Mouse (Mus musculus): ENCODE results near the gene Nav1. TPM values are rescaled to one million over a fixed set of nuclear protein-coding genes. Genes with fewer than 3 reads are reported as not detected.

The Nav1 gene
- total and polyA plus RNA-seq, 2 experiments from 2014 or later = 39.9 to 90.0 TPM

DNA sequence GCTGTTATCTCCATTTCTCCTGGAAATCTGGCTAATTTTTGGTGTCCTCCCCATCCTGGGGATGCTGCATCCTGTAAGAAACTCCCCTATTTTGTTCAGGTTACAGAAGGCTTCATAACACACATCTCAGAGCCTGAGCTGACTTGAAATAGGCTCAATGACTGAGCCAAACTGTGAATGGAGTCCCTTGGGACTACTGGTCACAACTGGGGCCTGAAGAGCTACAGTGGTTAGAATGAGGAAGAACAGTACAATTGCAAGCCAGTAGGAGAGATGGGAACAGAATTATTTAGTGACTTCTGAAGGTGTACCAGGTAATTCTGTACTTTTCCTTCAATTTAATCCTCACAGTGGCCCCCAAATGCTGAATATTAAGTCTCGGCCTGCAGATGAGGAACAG is 31.7 kb downstream of the Nav1 start:
- no peak for ATAC-seq
- Histone ChIP-seq H3K4me2 (ENCODE audit: low read depth, low read length) (no peak overlapping the region), H3K4me1 (ENCODE audit: insufficient read depth, low read length) (peaks cover 33% of the 10 kb centered on the region), H3K4me3 (ENCODE audit: low read length) (no peak overlapping the region), H3K9me3 (ENCODE audit: low read length) (no peaks in the 10 kb centered on the region), H3K36me3 (ENCODE audit: insufficient read depth, low read length) (no peaks in the 10 kb centered on the region), H3K27me3 (ENCODE audit: insufficient read depth, low read length) (no peaks in the 10 kb centered on the region), H3K9ac (replicated peaks; ENCODE audit: low read length) (no peak overlapping the region), H3K27ac (no peak overlapping the region)
- no peak for DNase-seq (ENCODE audit: low spot score)
- no peak for TF ChIP-seq CTCF (IDR thresholded peaks at IDR 0.05; ENCODE audit: low read depth)
- 94% methylated on average over 1 of the region's 1 CpGs for WGBS

DNA sequence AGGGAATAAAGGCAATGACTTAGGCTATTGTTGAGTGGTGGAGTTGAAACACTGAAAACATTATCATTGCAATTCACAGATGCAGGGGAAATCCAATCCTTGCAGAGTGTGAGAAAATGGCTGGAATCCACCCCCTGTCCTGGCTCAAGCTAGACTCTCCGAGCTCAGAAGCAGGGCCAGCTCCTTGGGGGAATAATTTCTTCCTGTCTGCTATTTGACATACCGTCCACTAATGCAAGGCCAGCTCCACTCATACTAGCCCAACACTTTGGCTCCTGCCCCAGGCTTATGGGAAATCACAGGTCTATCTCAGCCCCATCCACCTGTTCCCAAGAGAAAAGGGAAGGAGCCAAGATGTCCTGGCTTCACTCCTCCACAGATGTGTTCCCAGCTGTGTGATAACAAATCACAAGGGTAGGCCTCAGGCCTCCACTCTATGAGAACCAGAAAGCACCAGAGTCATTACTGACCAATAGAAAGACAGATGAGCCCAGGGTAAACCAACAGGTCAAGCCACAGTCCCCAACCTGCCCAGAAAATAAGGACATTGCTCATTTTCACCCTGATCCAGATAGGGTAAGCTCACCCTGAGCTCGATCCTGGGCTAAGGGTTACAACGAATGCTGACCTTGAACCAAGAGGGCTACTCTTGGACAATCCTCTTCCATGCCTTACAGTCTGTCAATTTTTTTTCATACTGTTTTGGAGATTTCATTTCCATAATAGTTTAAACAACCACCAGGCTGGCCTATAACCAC is 32.5 kb downstream of the Nav1 start:
- Histone ChIP-seq H3K27me3 (ENCODE audit: insufficient read depth, low read length) (no peaks in the 10 kb centered on the region), H3K36me3 (ENCODE audit: insufficient read depth, low read length) (no peaks in the 10 kb centered on the region), H3K4me3 (ENCODE audit: low read length) (no peak overlapping the region), H3K9ac (replicated peaks; ENCODE audit: low read length) (no peak overlapping the region), H3K27ac (no peak overlapping the region), H3K9me3 (ENCODE audit: low read length) (no peaks in the 10 kb centered on the region), H3K4me2 (ENCODE audit: low read depth, low read length) (no peak overlapping the region), H3K4me1 (ENCODE audit: insufficient read depth, low read length) (peaks cover 26% of the 10 kb centered on the region)
- ATAC-seq = no peak
- no peak for DNase-seq (ENCODE audit: low spot score)
- no peak for TF ChIP-seq CTCF (IDR thresholded peaks at IDR 0.05; ENCODE audit: low read depth)
- WGBS = 63% methylated on average over 4 of the region's 4 CpGs

DNA sequence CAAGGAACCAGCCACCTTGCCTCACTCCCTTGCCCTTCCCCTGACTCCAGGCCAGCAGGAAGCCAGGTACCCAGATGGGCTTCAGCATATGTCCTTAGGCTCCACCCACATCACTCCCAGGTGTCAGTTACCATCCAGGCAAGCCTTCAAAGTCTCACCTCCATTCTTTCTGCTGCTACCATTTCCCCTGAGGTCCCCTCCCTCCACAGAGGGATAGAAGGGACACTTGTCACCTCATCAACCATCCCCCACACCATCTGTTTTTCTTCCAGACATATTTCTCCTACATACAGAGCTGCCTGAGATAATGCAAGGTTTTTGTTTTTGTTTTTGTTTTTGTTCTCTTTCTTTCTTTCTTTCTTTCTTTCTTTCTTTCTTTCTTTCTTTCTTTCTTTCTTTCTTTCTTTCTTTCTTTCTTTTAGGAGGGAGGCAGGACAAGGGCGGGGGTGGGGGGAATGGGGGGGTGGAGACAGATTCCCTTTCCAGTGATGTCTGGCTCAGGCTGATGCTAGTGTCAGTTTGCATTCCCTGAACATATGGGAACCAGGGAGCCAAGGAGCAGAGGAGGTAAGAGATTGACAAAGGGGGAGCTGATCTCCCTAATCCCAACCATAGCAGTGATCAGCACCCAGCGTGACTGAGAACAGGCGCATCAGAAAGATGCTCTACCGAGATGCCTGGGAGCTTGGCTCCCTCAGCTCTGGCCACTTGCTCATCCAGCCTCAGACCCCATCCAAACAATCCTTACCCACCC is 34.8 kb downstream of the Nav1 start:
- Histone ChIP-seq H3K27ac (no peak overlapping the region), H3K9ac (replicated peaks; ENCODE audit: low read length) (no peak overlapping the region), H3K27me3 (ENCODE audit: insufficient read depth, low read length) (no peaks in the 10 kb centered on the region), H3K4me1 (ENCODE audit: insufficient read depth, low read length) (peaks cover 8% of the 10 kb centered on the region; the same call in 1 of the 2 replicates), H3K36me3 (ENCODE audit: insufficient read depth, low read length) (no peaks in the 10 kb centered on the region), H3K4me2 (ENCODE audit: low read depth, low read length) (no peak overlapping the region), H3K4me3 (ENCODE audit: low read length) (no peak overlapping the region), H3K9me3 (ENCODE audit: low read length) (no peaks in the 10 kb centered on the region)
- TF ChIP-seq CTCF (IDR thresholded peaks at IDR 0.05; ENCODE audit: low read depth) = no peak
- ATAC-seq (no peak), DNase-seq (ENCODE audit: low spot score) (peak; percentile 51)
- WGBS = 33% methylated on average over 4 of the region's 4 CpGs

DNA sequence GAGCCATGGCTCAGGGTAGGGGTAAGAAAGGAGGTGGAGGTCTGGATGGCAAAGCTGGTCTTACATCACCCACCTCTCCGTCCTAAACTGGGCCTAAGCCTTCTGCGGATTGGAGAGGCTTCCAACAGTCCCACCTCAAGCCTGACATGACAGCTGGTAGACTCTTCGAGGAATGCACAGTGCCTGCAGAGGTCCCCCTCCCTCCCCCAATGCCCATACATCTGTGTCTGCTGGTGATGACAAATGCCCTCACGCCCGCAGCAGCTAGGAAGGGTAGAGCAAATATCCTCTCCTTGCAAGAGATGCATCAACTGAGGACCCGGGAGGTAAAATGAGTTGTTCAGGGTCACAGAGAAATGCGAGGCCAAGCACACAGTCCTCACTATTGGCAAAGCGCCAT is 39.0 kb downstream of the Nav1 start:
- no peaks in the 10 kb centered on the region for H3K27me3 ChIP-seq (ENCODE audit: insufficient read depth, low read length)
- TF ChIP-seq CTCF (IDR thresholded peaks at IDR 0.05; ENCODE audit: low read depth) = no peak
- H3K9me3 ChIP-seq (ENCODE audit: low read length) = no peaks in the 10 kb centered on the region
- no peak overlapping the region for H3K4me3 ChIP-seq (ENCODE audit: low read length)
- no peak overlapping the region for H3K9ac ChIP-seq (replicated peaks; ENCODE audit: low read length)
- H3K4me2 ChIP-seq (ENCODE audit: low read depth, low read length) = no peak overlapping the region
- 73% methylated on average over 8 of the region's 8 CpGs for WGBS
- H3K36me3 ChIP-seq (ENCODE audit: insufficient read depth, low read length) = no peaks in the 10 kb centered on the region
- no peak for DNase-seq (ENCODE audit: low spot score)
- no peak overlapping the region for H3K27ac ChIP-seq
- peaks cover 14% of the 10 kb centered on the region for H3K4me1 ChIP-seq (ENCODE audit: insufficient read depth, low read length)
- ATAC-seq = no peak

DNA sequence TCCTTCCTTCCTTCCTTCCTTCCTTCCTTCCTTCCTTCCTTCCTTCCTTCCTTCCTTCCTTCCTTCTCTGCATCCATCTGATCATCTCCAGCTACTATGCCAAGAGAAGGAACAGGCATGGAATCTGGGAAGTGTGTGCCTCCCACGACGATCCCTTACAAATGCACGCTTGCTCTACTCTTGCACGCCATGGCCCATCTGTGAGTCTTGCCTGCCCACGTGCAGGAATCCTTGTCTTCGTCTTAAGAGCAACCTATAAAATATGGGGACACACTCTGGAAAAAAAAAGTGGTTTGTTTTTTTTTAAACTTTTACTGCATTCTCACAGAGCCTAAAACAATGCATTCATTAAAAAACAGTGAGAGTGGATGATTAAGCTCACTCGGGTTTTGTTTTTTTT is 40.5 kb downstream of the Nav1 start:
- 63% methylated on average over 7 of the region's 7 CpGs for WGBS
- ATAC-seq = no peak
- H3K36me3 ChIP-seq (ENCODE audit: insufficient read depth, low read length) = no peaks in the 10 kb centered on the region

DNA sequence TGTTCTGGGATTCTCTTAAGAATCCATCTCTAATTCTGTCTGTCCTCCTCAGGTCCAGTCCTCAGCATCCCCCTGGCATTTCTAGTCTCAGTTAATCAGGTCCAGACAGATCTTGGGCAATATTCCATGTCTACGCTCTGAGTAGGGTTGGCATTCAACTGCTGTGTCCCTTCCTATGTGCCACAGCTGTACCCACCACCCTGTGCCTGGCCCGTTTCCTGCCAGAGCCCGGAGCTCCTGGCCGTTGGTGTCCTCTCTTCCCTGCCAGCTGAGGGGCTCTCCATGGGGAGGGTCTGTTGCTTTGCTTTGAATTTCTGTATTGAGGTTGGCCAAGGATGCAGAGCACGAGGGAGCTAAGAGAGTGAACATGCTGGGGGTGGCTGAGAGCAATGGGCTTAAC is 41.3 kb downstream of the Nav1 start:
- no peak for TF ChIP-seq CTCF (IDR thresholded peaks at IDR 0.05; ENCODE audit: low read depth)
- Histone ChIP-seq H3K4me1 (ENCODE audit: insufficient read depth, low read length) (peaks cover 21% of the 10 kb centered on the region), H3K27me3 (ENCODE audit: insufficient read depth, low read length) (no peaks in the 10 kb centered on the region), H3K36me3 (ENCODE audit: insufficient read depth, low read length) (no peaks in the 10 kb centered on the region), H3K4me3 (ENCODE audit: low read length) (no peak overlapping the region), H3K9ac (replicated peaks; ENCODE audit: low read length) (no peak overlapping the region), H3K27ac (peak overlapping the region; percentile 76; the same call in 1 of the 2 replicates), H3K4me2 (ENCODE audit: low read depth, low read length) (0 out of 2 replicates have a peak overlapping the region, but pooled peaks have one; percentile 3), H3K9me3 (ENCODE audit: low read length) (no peaks in the 10 kb centered on the region)
- 43% methylated on average over 5 of the region's 5 CpGs for WGBS
- peak; percentile 46; the same call in 1 of the 2 replicates for ATAC-seq
- peak; percentile 59 for DNase-seq (ENCODE audit: low spot score)

More for the DNA sequence above, 40.5 kb downstream of the Nav1 start:
- no peak overlapping the region for H3K4me2 ChIP-seq (ENCODE audit: low read depth, low read length)
- H3K4me1 ChIP-seq (ENCODE audit: insufficient read depth, low read length) = peaks cover 18% of the 10 kb centered on the region
- DNase-seq (ENCODE audit: low spot score) = no peak
- H3K4me3 ChIP-seq (ENCODE audit: low read length) = no peak overlapping the region
- no peak overlapping the region for H3K27ac ChIP-seq
- H3K27me3 ChIP-seq (ENCODE audit: insufficient read depth, low read length) = no peaks in the 10 kb centered on the region
- H3K9me3 ChIP-seq (ENCODE audit: low read length) = no peaks in the 10 kb centered on the region
- TF ChIP-seq CTCF (IDR thresholded peaks at IDR 0.05; ENCODE audit: low read depth) = no peak
- no peak overlapping the region for H3K9ac ChIP-seq (replicated peaks; ENCODE audit: low read length)
